Mouse (Mus musculus) forebrain, embryonic 11.5 days (tissue): ENCODE data around the gene Rab3c. TPM values are rescaled to one million over a fixed set of nuclear protein-coding genes. Genes with fewer than 3 reads are reported as not detected.

Experiments
- ATAC-seq: fragments of 200-750 bp; cut with Nextera tagmentation; replicated peaks from 2 replicates; pipeline ENCODE4 v1.8.0; 2017; ENCODE audit warnings: moderate TSS enrichment; ENCODE audit not compliant: low FRiP score
- DNase-seq: peaks from one replicate; pipeline ENCODE4 v3.0.0-alpha.2; 2017; ENCODE audit warnings: low spot score
- H3K27ac ChIP-seq: fragments of 300-500 bp; sonication (generic); 2 replicates; pipeline ENCODE4 v1.5.1; 2014; ENCODE audit warnings: low read depth, low read length
- H3K27me3 ChIP-seq: fragments of 300-500 bp; sonication (generic); 2 replicates; pipeline ENCODE4 v1.6.1; 2014; ENCODE audit warnings: mild to moderate bottlenecking, low read length, mixed read lengths; ENCODE audit not compliant: control insufficient read depth, insufficient read depth
- H3K36me3 ChIP-seq: fragments of 300-500 bp; sonication (generic); 2 replicates; pipeline ENCODE4 v1.6.1; 2014; ENCODE audit warnings: mild to moderate bottlenecking, low read length, moderate library complexity, mixed read lengths; ENCODE audit not compliant: control insufficient read depth, insufficient read depth
- H3K4me1 ChIP-seq: fragments of 300-500 bp; sonication (generic); replicated peaks from 2 replicates; pipeline ENCODE4 v1.6.1; 2014; ENCODE audit warnings: low read length, mixed read lengths; ENCODE audit not compliant: control insufficient read depth, insufficient read depth
- H3K4me2 ChIP-seq: fragments of 300-500 bp; sonication (generic); 2 replicates; pipeline ENCODE4 v1.6.1; 2014; ENCODE audit warnings: low read depth, mild to moderate bottlenecking, low read length, moderate library complexity, mixed read lengths; ENCODE audit not compliant: severe bottlenecking
- H3K4me3 ChIP-seq: fragments of 300-500 bp; sonication (generic); 2 replicates; pipeline ENCODE4 v1.5.1; 2014; ENCODE audit warnings: low read depth, low read length
- H3K9ac ChIP-seq: fragments of 300-500 bp; sonication (generic); 2 replicates; pipeline ENCODE4 v1.6.1; 2014; ENCODE audit warnings: low read length
- H3K9me3 ChIP-seq: fragments of 300-500 bp; sonication (generic); 2 replicates; pipeline ENCODE4 v1.6.1; 2016; ENCODE audit warnings: low read length, mixed read lengths; ENCODE audit not compliant: control insufficient read depth
- WGBS: fragments of 180-500 bp; shearing (Covaris S2); extraction: QIAGEN DNeasy Blood & Tissue Kit; methylation state at CpG from one replicate; pipeline ENCODE4 v1.1.7; 2014; 5-methylcytosine and 5-hydroxymethylcytosine counted together
- polyA plus RNA-seq: library from polyadenylated mRNA; unstranded; fragments of >200 nt; fragmentation: Nextera tagmentation; extraction: Ambion mirVana; gene quantifications from 2 replicates; pipeline ENCODE4 v1.2.1, GENCODE M21; 2014

Gene Rab3c
- polyA plus RNA-seq, 1 experiment from 2014 or later, result 15.5 TPM

DNA sequence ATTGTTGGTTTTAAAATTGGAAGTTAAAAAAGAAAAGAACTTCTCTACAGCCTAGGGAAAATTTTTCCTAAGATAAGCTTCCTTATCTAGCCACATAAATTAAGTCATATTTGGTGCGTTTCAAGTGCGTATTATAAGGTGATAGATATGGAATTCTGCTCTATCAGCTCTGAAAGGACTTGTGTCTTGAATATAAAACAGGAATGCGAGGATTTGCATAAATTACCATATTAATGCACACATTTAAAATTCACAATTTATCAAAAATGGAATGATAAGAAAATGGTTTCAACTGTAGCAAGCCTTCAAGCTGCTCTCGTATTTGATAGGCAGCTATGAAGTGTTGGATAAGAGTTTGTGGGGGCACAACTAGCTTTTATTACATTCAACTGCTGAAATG lies 111.6 kb downstream of the Rab3c start:
- no peaks in the 10 kb centered on the region for H3K36me3 ChIP-seq
- H3K4me3 ChIP-seq, result no peak overlapping the region
- no peaks in the 10 kb centered on the region for H3K27me3 ChIP-seq
- ATAC-seq (no peak), DNase-seq (no peak)
- no peak overlapping the region for H3K27ac ChIP-seq
- H3K9me3 ChIP-seq, result no peaks in the 10 kb centered on the region
- no peak overlapping the region for H3K4me2 ChIP-seq
- H3K4me1 ChIP-seq, result 0 out of 2 replicates have a peak, but pooled peaks cover 2% of the 10 kb centered on the region
- H3K9ac ChIP-seq, result no peak overlapping the region
- WGBS, result 66% methylated on average over 4 of the region's 4 CpGs

DNA sequence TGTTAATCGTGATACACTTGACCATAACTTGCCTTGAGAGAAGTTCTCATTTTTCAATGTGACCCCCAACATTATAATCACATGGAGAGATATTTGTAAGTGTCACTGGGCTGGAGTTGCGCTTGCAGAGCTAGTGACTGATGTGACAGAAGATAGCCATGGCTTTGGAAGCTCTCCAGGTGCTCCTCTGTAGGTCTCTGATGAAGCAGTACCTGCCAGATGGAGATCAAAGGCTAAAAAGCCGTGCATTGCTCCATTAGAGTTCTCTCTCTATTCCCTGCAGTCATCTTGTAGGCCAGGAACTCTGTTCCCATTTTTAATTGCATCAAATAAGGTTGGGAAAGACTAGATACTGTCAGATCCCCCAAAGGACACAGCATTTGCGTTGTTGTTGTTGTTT lies 112.2 kb downstream of the Rab3c start:
- no peak overlapping the region for H3K4me2 ChIP-seq
- 0 out of 2 replicates have a peak, but pooled peaks cover 2% of the 10 kb centered on the region for H3K4me1 ChIP-seq
- H3K4me3 ChIP-seq, result no peak overlapping the region
- DNase-seq, result no peak
- H3K9me3 ChIP-seq, result no peaks in the 10 kb centered on the region
- H3K36me3 ChIP-seq, result no peaks in the 10 kb centered on the region
- ATAC-seq, result no peak
- no peaks in the 10 kb centered on the region for H3K27me3 ChIP-seq
- no peak overlapping the region for H3K9ac ChIP-seq
- H3K27ac ChIP-seq, result no peak overlapping the region
- 89% methylated on average over 4 of the region's 4 CpGs for WGBS

GRCm38 (mm10) chr13:110166622-110167330 lies 114.0 kb downstream of the Rab3c start:
- no peaks in the 10 kb centered on the region for H3K36me3 ChIP-seq
- ATAC-seq (0 out of 2 replicates have a peak, but pooled peaks have one; percentile 38), DNase-seq (no peak)
- H3K4me1 ChIP-seq, result 0 out of 2 replicates have a peak, but pooled peaks cover 2% of the 10 kb centered on the region
- H3K9ac ChIP-seq, result no peak overlapping the region
- no peak overlapping the region for H3K4me3 ChIP-seq
- 84% methylated on average over 3 of the region's 3 CpGs for WGBS
- no peak overlapping the region for H3K4me2 ChIP-seq
- H3K27me3 ChIP-seq, result no peaks in the 10 kb centered on the region
- no peak overlapping the region for H3K27ac ChIP-seq
- no peaks in the 10 kb centered on the region for H3K9me3 ChIP-seq

DNA sequence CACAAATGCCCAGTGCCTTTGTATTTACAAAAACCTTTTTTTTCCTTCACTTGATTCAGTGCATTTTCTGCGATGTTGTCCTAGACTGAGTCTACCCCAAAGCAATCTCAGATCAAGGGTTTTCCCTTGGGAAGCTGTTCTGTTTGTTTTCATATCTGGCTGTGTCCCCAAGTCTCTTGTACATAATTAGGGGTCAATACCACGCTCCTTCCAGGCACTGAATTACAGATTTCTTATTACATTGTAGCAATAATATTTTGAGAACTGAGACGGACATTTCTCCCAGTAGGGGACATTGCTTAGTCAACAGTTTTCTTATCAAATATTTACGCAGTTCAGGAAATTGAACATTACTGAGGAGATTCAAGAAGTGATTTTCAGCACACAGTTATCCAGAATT lies 120.8 kb downstream of the Rab3c start:
- Histone ChIP-seq H3K9ac (no peak overlapping the region), H3K4me3 (no peak overlapping the region), H3K36me3 (no peaks in the 10 kb centered on the region), H3K4me2 (no peak overlapping the region), H3K27me3 (no peaks in the 10 kb centered on the region), H3K4me1 (peaks cover 5% of the 10 kb centered on the region; the same call in 1 of the 2 replicates), H3K27ac (0 out of 2 replicates have a peak overlapping the region, but pooled peaks have one; percentile 12), H3K9me3 (no peaks in the 10 kb centered on the region)
- no peak for DNase-seq
- no peak for ATAC-seq
- WGBS, result 55% methylated on average over 4 of the region's 4 CpGs

- no peak overlapping the region for H3K9ac ChIP-seq
- no peak overlapping the region for H3K4me2 ChIP-seq
- ATAC-seq (peak; percentile 40; the same call in 1 of the 2 replicates), DNase-seq (no peak)
- WGBS, result 56% methylated on average over 7 of the region's 7 CpGs
- no peak overlapping the region for H3K4me3 ChIP-seq
- no peak overlapping the region for H3K27ac ChIP-seq
- H3K4me1 ChIP-seq, result peaks cover 5% of the 10 kb centered on the region; the same call in 1 of the 2 replicates
- no peaks in the 10 kb centered on the region for H3K9me3 ChIP-seq
- H3K27me3 ChIP-seq, result no peaks in the 10 kb centered on the region
- no peaks in the 10 kb centered on the region for H3K36me3 ChIP-seq
Observed at GRCm38 (mm10) chr13:110158588-110159519, 121.9 kb downstream of the Rab3c start.

- 64% methylated on average over 3 of the region's 3 CpGs for WGBS
- Histone ChIP-seq H3K4me2 (no peak overlapping the region), H3K4me3 (no peak overlapping the region), H3K9me3 (no peaks in the 10 kb centered on the region), H3K4me1 (no peaks in the 10 kb centered on the region), H3K27ac (no peak overlapping the region), H3K27me3 (no peaks in the 10 kb centered on the region), H3K9ac (no peak overlapping the region), H3K36me3 (no peaks in the 10 kb centered on the region)
- DNase-seq, result no peak
- ATAC-seq, result no peak
Observed at GRCm38 (mm10) chr13:110145545-110145944, 135.3 kb downstream of the Rab3c start.

- Histone ChIP-seq H3K9ac (no peak overlapping the region), H3K4me1 (no peaks in the 10 kb centered on the region), H3K4me2 (no peak overlapping the region), H3K27me3 (no peaks in the 10 kb centered on the region), H3K4me3 (no peak overlapping the region), H3K27ac (no peak overlapping the region), H3K36me3 (no peaks in the 10 kb centered on the region), H3K9me3 (no peaks in the 10 kb centered on the region)
- WGBS, result 78% methylated on average over 8 of the region's 8 CpGs
- DNase-seq (no peak), ATAC-seq (no peak)
Observed at GRCm38 (mm10) chr13:110145019-110145418, 135.8 kb downstream of the Rab3c start.

DNA sequence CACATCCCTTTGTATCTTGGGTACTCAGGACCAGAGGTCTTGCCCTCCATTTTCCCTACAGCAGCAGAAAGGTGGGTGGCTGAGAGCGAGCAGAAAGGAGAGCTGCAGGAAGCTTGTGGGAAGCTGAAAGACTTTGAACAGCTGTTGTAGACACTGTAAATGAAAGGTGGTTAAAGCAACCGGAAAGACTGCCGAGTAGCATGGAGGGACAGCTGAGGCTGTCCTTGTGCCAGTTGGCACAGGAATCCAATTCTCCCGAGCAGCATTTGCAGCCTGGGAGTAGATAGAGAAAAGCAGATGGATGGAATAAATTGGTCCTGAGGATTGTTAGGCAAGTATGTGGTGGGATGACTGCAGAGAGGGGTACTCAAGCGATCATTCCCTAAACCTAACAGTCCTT lies 141.5 kb downstream of the Rab3c start:
- no peaks in the 10 kb centered on the region for H3K36me3 ChIP-seq
- no peak overlapping the region for H3K27ac ChIP-seq
- H3K9me3 ChIP-seq, result no peaks in the 10 kb centered on the region
- H3K9ac ChIP-seq, result no peak overlapping the region
- no peak for DNase-seq
- H3K4me3 ChIP-seq, result no peak overlapping the region
- no peak for ATAC-seq
- 84% methylated on average over 5 of the region's 5 CpGs for WGBS
- H3K4me1 ChIP-seq, result no peaks in the 10 kb centered on the region
- H3K27me3 ChIP-seq, result no peaks in the 10 kb centered on the region
- H3K4me2 ChIP-seq, result no peak overlapping the region
